Mouse (Mus musculus) heart, embryonic 14.5 days (tissue): Measurements from ENCODE around the gene Fnbp4. TPM values are rescaled to one million over a fixed set of nuclear protein-coding genes. Genes with fewer than 3 reads are reported as not detected.
"Not testable (repeated sequence)": the region's sequence is repeated elsewhere in the genome, so short reads cannot be mapped to it uniquely, and the experiment has no call there.

Source experiments
- ATAC-seq: fragments of 200-750 bp; cut with Nextera tagmentation; 2 replicates; pipeline ENCODE4 v1.8.0; 2017; ENCODE audit warnings: low read depth, moderate TSS enrichment; ENCODE audit not compliant: insufficient number of reproducible peaks, insufficient read depth, low FRiP score
- H3K27ac ChIP-seq, 2 experiments: fragments of 200-500 bp in 1 of 2; fragments of 300-500 bp in 1 of 2; sonication (generic) in 1 of 2; replicated peaks in 1 of 2; 2 replicates each; pipeline ENCODE4 v1.5.1; 2012 to 2014; ENCODE audit warnings: low read depth in 2 of 2, low read length in 2 of 2, control low read depth in 1 of 2, mild to moderate bottlenecking in 1 of 2, mixed read lengths in 1 of 2; ENCODE audit not compliant: control insufficient read depth in 1 of 2, insufficient read depth in 1 of 2
- H3K27me3 ChIP-seq: fragments of 300-500 bp; sonication (generic); 2 replicates; pipeline ENCODE4 v1.6.1; 2014; ENCODE audit warnings: mild to moderate bottlenecking, low read length, control low read depth; ENCODE audit not compliant: control insufficient read depth, insufficient read depth
- H3K36me3 ChIP-seq: fragments of 300-500 bp; sonication (generic); 2 replicates; pipeline ENCODE4 v1.6.1; 2014; ENCODE audit warnings: mild to moderate bottlenecking, control low read depth, low read length, mixed read lengths; ENCODE audit not compliant: control insufficient read depth, insufficient read depth
- H3K4me1 ChIP-seq, 2 experiments: fragments of 200-500 bp in 1 of 2; fragments of 300-500 bp in 1 of 2; sonication (generic) in 1 of 2; 2 replicates each; pipeline ENCODE4 v1.6.1; 2012 to 2014; ENCODE audit warnings: low read length in 2 of 2, control low read depth in 1 of 2, mixed read lengths in 1 of 2; ENCODE audit not compliant: control insufficient read depth in 2 of 2, insufficient read depth in 2 of 2
- H3K4me2 ChIP-seq: fragments of 300-500 bp; sonication (generic); 2 replicates; pipeline ENCODE4 v1.6.1; 2014; ENCODE audit warnings: mild to moderate bottlenecking, low read length
- H3K4me3 ChIP-seq, 2 experiments: fragments of 200-500 bp in 1 of 2; fragments of 300-500 bp in 1 of 2; sonication (generic) in 1 of 2; 2 replicates each; pipeline ENCODE4 v1.5.1; 2012 to 2014; ENCODE audit warnings: low read length in 2 of 2, mild to moderate bottlenecking in 2 of 2, control low read depth in 1 of 2, low read depth in 1 of 2, moderate library complexity in 1 of 2; ENCODE audit not compliant: control insufficient read depth in 1 of 2, insufficient read depth in 1 of 2
- H3K9ac ChIP-seq: fragments of 300-500 bp; sonication (generic); 2 replicates; pipeline ENCODE4 v1.6.1; 2014; ENCODE audit warnings: mild to moderate bottlenecking, low read length
- H3K9me3 ChIP-seq: fragments of 300-500 bp; sonication (generic); 2 replicates; pipeline ENCODE4 v1.6.1; 2016; ENCODE audit warnings: low read length, control low read depth; ENCODE audit not compliant: control insufficient read depth
- WGBS: fragments of 180-500 bp; shearing (Covaris S2); extraction: QIAGEN DNeasy Blood & Tissue Kit; methylation state at CpG from one replicate; pipeline ENCODE4 v1.1.7; 2014; 5-methylcytosine and 5-hydroxymethylcytosine counted together
- polyA plus RNA-seq: library from polyadenylated mRNA; unstranded; fragments of >200 nt; fragmentation: Nextera tagmentation; extraction: Ambion mirVana; gene quantifications from 2 replicates; pipeline ENCODE4 v1.2.1, GENCODE M21; 2014

The Fnbp4 gene
- polyA plus RNA-seq, 1 experiment from 2014 or later: 53.1 TPM

- Histone ChIP-seq H3K27me3 (no peaks in the 10 kb centered on the region), H3K4me1 (no peaks in the 10 kb centered on the region), H3K4me2 (no peak overlapping the region), H3K9me3 (no peaks in the 10 kb centered on the region), H3K27ac (no peak overlapping the region), H3K4me3 (no peak overlapping the region), H3K9ac (no peak overlapping the region), H3K36me3 (no peaks in the 10 kb centered on the region)
- no peak for ATAC-seq
- WGBS: 76% methylated on average over 3 of the region's 3 CpGs
Observed at GRCm38 (mm10) chr2:90820894-90821293, 75.7 kb downstream of the Fnbp4 start.

- WGBS: 90% methylated on average over 2 of the region's 2 CpGs
- Histone ChIP-seq H3K9me3 (no peaks in the 10 kb centered on the region), H3K27me3 (no peaks in the 10 kb centered on the region), H3K4me3 (no peak overlapping the region), H3K36me3 (no peaks in the 10 kb centered on the region), H3K27ac (no peak overlapping the region), H3K4me2 (no peak overlapping the region), H3K4me1 (no peaks in the 10 kb centered on the region), H3K9ac (no peak overlapping the region)
- ATAC-seq: no peak
Observed at GRCm38 (mm10) chr2:90822978-90823377, 77.8 kb downstream of the Fnbp4 start.

DNA sequence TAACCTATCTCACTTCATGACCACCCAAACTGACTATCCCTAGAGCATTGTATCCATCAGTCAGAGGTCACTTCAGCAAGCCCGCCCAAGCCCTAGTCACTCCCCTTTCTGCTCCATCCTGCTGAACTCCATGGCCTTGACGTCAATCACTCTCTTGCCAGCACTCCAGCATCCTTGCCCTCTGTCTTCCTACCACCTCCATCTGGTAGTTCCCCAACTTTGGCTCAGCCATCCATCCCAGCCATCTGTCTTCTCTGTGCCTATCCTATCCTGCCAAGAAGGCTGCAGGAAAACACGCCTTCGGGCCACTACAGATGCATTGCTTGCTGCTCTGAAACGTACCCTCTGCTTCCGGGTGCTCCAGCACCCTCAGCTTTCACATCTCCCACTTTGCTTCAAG lies 78.6 kb downstream of the Fnbp4 start:
- no peaks in the 10 kb centered on the region for H3K27me3 ChIP-seq
- H3K27ac ChIP-seq: no peak overlapping the region
- H3K36me3 ChIP-seq: no peaks in the 10 kb centered on the region
- 77% methylated on average over 6 of the region's 6 CpGs for WGBS
- H3K9ac ChIP-seq: no peak overlapping the region
- no peak overlapping the region for H3K4me2 ChIP-seq
- no peak for ATAC-seq
- H3K9me3 ChIP-seq: no peaks in the 10 kb centered on the region
- no peak overlapping the region for H3K4me3 ChIP-seq
- H3K4me1 ChIP-seq: no peaks in the 10 kb centered on the region

DNA sequence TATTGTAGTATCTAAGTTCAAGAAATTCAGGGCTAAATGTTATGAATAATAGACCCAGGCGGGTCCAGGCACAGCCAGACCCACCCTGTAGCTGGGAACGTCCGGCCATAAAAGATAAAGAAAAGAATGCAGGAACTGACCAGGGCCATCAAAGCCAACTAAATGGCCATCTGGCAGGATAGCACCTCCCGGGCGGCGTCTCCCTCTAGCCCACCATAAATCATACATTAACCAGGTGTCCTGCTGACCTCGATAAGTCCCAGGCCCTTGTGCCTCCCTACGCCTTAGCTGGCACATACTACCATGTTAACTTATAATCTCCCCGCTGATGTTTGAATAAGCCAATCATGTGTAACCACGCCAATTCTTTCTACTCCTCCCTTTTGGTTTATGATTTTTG lies 79.4 kb downstream of the Fnbp4 start:
- not testable (repeated sequence) for H3K4me1 ChIP-seq, H3K4me2 ChIP-seq, H3K36me3 ChIP-seq, H3K4me3 ChIP-seq, H3K9ac ChIP-seq, ATAC-seq, H3K27me3 ChIP-seq, H3K27ac ChIP-seq, H3K9me3 ChIP-seq
- WGBS: 61% methylated on average over 10 of the region's 10 CpGs

DNA sequence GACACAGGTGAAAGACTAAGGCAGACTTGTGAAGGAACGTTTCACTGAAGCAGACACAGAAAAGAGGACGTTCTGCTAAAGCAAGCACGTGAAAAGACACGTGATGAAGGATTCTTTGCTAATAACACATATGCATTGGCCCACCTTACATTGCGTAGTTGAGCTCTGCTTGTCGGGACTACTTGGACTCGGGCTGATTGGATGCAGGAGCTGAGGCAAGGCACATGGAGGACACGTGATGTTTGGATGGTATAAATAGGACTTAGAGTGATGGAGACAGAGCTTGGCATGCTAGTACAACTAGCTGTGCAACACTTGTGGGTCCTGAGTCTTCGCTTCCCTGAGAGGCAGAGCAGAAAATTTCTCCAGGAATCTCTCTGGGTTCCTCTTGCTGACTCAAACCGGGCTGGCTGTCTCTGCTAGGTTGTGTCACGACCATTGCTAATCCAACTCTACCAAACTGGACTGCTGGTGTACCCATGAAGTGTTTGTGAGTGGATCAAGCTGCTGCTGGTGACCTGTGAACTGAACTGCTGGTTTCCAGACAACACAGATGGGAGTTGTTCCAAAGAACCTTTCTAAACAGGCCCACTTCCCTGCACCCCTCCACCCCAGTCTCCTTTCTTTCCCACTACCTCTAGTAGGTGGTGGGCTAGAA lies 80.5 kb downstream of the Fnbp4 start:
- Histone ChIP-seq H3K4me1 (no peaks in the 10 kb centered on the region), H3K36me3 (no peaks in the 10 kb centered on the region), H3K9me3 (no peaks in the 10 kb centered on the region), H3K4me2 (no peak overlapping the region), H3K9ac (no peak overlapping the region), H3K4me3 (no peak overlapping the region), H3K27ac (no peak overlapping the region), H3K27me3 (no peaks in the 10 kb centered on the region)
- WGBS: 79% methylated on average over 11 of the region's 11 CpGs
- ATAC-seq: no peak

GRCm38 (mm10) chr2:90828739-90829138 lies 83.6 kb downstream of the Fnbp4 start:
- H3K9ac ChIP-seq: no peak overlapping the region
- H3K36me3 ChIP-seq: no peaks in the 10 kb centered on the region
- no peak for ATAC-seq
- no peaks in the 10 kb centered on the region for H3K9me3 ChIP-seq
- no peak overlapping the region for H3K4me2 ChIP-seq
- H3K4me1 ChIP-seq: no peaks in the 10 kb centered on the region
- H3K4me3 ChIP-seq: no peak overlapping the region
- WGBS: 46% methylated on average over 7 of the region's 7 CpGs
- H3K27me3 ChIP-seq: no peaks in the 10 kb centered on the region
- H3K27ac ChIP-seq: no peak overlapping the region

Other genes starting within 250 kb of the Fnbp4 start
- 1.5 and 1.8 TPM in 2 replicates for gene Ptprj, start 164.7 kb upstream of the Fnbp4 start, polyA plus RNA-seq
- 24.0 and 28.5 TPM in 2 replicates for gene Nup160, start 68.2 kb upstream of the Fnbp4 start, polyA plus RNA-seq
- gene Agbl2, start 37.4 kb downstream of the Fnbp4 start, polyA plus RNA-seq: 2.3 and 2.4 TPM in 2 replicates
- 277 and 286 TPM in 2 replicates for gene Mtch2, start 101.8 kb downstream of the Fnbp4 start, polyA plus RNA-seq
- gene C1qtnf4, start 140.5 kb downstream of the Fnbp4 start, polyA plus RNA-seq: 19.4 and 22.2 TPM in 2 replicates
- 20.6 and 24.8 TPM in 2 replicates for gene Kbtbd4, start 159.4 kb downstream of the Fnbp4 start, polyA plus RNA-seq
- gene Ndufs3, start 159.5 kb downstream of the Fnbp4 start, polyA plus RNA-seq: 410 and 423 TPM in 2 replicates
- 76.6 and 79.1 TPM in 2 replicates for gene Celf1, start 195.0 kb downstream of the Fnbp4 start, polyA plus RNA-seq